Mouse (Mus musculus) hindbrain, embryonic 12.5 days (tissue): ENCODE measurements around the gene Nudt4. TPM values are rescaled to one million over a fixed set of nuclear protein-coding genes. Genes with fewer than 3 reads are reported as not detected.
A peak's percentile ranks its signal among the peaks of the same experiment; 100 is the strongest.

Source experiments
- ATAC-seq: fragments of 200-750 bp; cut with Nextera tagmentation; 2 replicates; pipeline ENCODE4 v1.8.0; 2017; ENCODE audit warnings: moderate TSS enrichment; ENCODE audit not compliant: low FRiP score
- H3K27ac ChIP-seq: fragments of 300-500 bp; sonication (generic); 2 replicates; pipeline ENCODE4 v1.5.1; 2016; ENCODE audit warnings: mild to moderate bottlenecking
- H3K27me3 ChIP-seq: fragments of 300-500 bp; sonication (generic); 2 replicates; pipeline ENCODE4 v1.6.1; 2016; ENCODE audit warnings: mild to moderate bottlenecking
- H3K36me3 ChIP-seq: fragments of 300-500 bp; sonication (generic); 2 replicates; pipeline ENCODE4 v1.6.1; 2016; ENCODE audit warnings: mild to moderate bottlenecking
- H3K4me1 ChIP-seq: fragments of 300-500 bp; sonication (generic); 2 replicates; pipeline ENCODE4 v1.6.1; 2016
- H3K4me2 ChIP-seq: fragments of 300-500 bp; sonication (generic); replicated peaks from 2 replicates; pipeline ENCODE4 v1.6.1; 2016; ENCODE audit warnings: mild to moderate bottlenecking
- H3K4me3 ChIP-seq: fragments of 300-500 bp; sonication (generic); 2 replicates; pipeline ENCODE4 v1.5.1; 2016; ENCODE audit warnings: mild to moderate bottlenecking
- H3K9ac ChIP-seq: fragments of 300-500 bp; sonication (generic); 2 replicates; pipeline ENCODE4 v1.6.1; 2016; ENCODE audit warnings: mild to moderate bottlenecking, moderate library complexity
- H3K9me3 ChIP-seq: fragments of 300-500 bp; sonication (generic); replicated peaks from 2 replicates; pipeline ENCODE4 v1.6.1; 2016; ENCODE audit warnings: mild to moderate bottlenecking
- WGBS: fragments of 180-500 bp; shearing (Covaris S2); methylation state at CpG from one replicate; pipeline ENCODE4 v1.1.7; 2016; 5-methylcytosine and 5-hydroxymethylcytosine counted together
- microRNA-seq: library from miRNA; unstranded; fragments of <30 nt; microRNA quantifications from one replicate; pipeline ENCODE4, GENCODE M21; 2017
- polyA plus RNA-seq: library from polyadenylated mRNA; unstranded; fragments of >200 nt; fragmentation: Nextera tagmentation; extraction: Ambion mirVana; gene quantifications from 2 replicates; pipeline ENCODE4 v1.2.1, GENCODE M21; 2016

The Nudt4 gene
- polyA plus RNA-seq, 1 experiment from 2014 or later, result 123 TPM

DNA sequence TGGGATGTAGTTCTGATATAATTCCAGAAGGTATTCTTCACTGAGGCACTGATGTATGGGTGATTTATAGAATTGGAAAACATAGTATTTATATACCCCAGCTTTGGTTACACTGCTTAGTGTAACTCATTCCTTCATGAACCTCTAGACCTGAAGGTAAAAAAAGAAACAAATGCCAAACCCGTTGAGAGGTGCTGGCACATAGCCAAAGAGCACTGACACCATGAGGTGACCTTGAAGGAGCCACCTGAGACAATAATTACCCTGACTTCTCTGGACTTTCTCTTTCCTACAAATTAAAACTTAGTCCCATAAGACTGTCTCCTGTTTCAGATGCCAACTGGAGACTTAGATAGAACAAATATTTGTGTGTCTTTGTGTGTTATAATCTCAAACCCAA is 59.6 kb downstream of the Nudt4 start:
- no peaks in the 10 kb centered on the region for H3K27me3 ChIP-seq
- H3K9me3 ChIP-seq, result no peaks in the 10 kb centered on the region
- no peak overlapping the region for H3K4me3 ChIP-seq
- H3K4me1 ChIP-seq, result peaks cover 9% of the 10 kb centered on the region
- no peak for ATAC-seq
- WGBS, result 62% methylated on average over 1 of the region's 1 CpGs
- H3K4me2 ChIP-seq, result no peak overlapping the region
- no peaks in the 10 kb centered on the region for H3K36me3 ChIP-seq
- H3K27ac ChIP-seq, result no peak overlapping the region
- H3K9ac ChIP-seq, result no peak overlapping the region

GRCm38 (mm10) chr10:95503443-95504235 is 60.3 kb downstream of the Nudt4 start:
- no peak overlapping the region for H3K4me3 ChIP-seq
- H3K36me3 ChIP-seq, result no peaks in the 10 kb centered on the region
- peaks cover 9% of the 10 kb centered on the region for H3K4me1 ChIP-seq
- no peaks in the 10 kb centered on the region for H3K27me3 ChIP-seq
- H3K9me3 ChIP-seq, result no peaks in the 10 kb centered on the region
- ATAC-seq, result no peak
- 86% methylated on average over 14 of the region's 14 CpGs for WGBS
- H3K9ac ChIP-seq, result no peak overlapping the region
- H3K27ac ChIP-seq, result no peak overlapping the region
- no peak overlapping the region for H3K4me2 ChIP-seq

- peak within 1 kb of the TSS; percentile 88 for H3K27ac ChIP-seq
- ATAC-seq, result peak; percentile 97
- WGBS, result under 1% methylated on average over 35 of the region's 35 CpGs
Observed at GRCm38 (mm10) chr10:95501463-95502081, 62.4 kb downstream of the Nudt4 start, which contains the start of gene Mrpl42. Mrpl42 (minus strand) TSS chr10:95501940.

GRCm38 (mm10) chr10:95501033-95501432 is 62.9 kb downstream of the Nudt4 start:
- peaks cover 9% of the 10 kb centered on the region for H3K4me1 ChIP-seq
- WGBS, result 4% methylated on average over 7 of the region's 7 CpGs
- ATAC-seq, result no peak
- peak overlapping the region; percentile 88 for H3K27ac ChIP-seq
- peak overlapping the region; percentile 65 for H3K4me2 ChIP-seq
- H3K27me3 ChIP-seq, result no peaks in the 10 kb centered on the region
- peaks cover 8% of the 10 kb centered on the region for H3K36me3 ChIP-seq
- H3K9me3 ChIP-seq, result no peaks in the 10 kb centered on the region
- peak overlapping the region; percentile 72 for H3K9ac ChIP-seq
- peak overlapping the region; percentile 76 for H3K4me3 ChIP-seq

More at GRCm38 (mm10) chr10:95501463-95502081, 62.4 kb downstream of the Nudt4 start, which contains the start of gene Mrpl42:
- peak within 1 kb of the TSS; percentile 65 for H3K4me2 ChIP-seq
- H3K9me3 ChIP-seq, result no peaks in the 10 kb centered on the region
- H3K4me3 ChIP-seq, result peak within 1 kb of the TSS; percentile 76
- H3K9ac ChIP-seq, result peak within 1 kb of the TSS; percentile 72
- no peaks in the 10 kb centered on the region for H3K27me3 ChIP-seq
- peaks cover 9% of the 10 kb centered on the region for H3K4me1 ChIP-seq
- peaks cover 8% of the 10 kb centered on the region for H3K36me3 ChIP-seq

Small RNA genes within 50 kb of the gene (microRNA-seq; reads per million reads assigned to microRNA genes)
- gene Mir3058, result 14.6 reads per million, percentile 26 among the genes with 10 or more reads in this experiment

Other genes with a start within 250 kb of the Nudt4 start
- gene Cradd, start 240.0 kb downstream of the Nudt4 start, polyA plus RNA-seq, result 12.0 and 12.4 TPM in 2 replicates
- gene Socs2, start 147.0 kb downstream of the Nudt4 start, polyA plus RNA-seq, result 82.8 and 85.0 TPM in 2 replicates
- 246 and 265 TPM in 2 replicates for gene Mrpl42, start 62.2 kb downstream of the Nudt4 start, polyA plus RNA-seq
- 367 and 390 TPM in 2 replicates for gene Ube2n, start 49.0 kb downstream of the Nudt4 start, polyA plus RNA-seq
- gene Anapc15-ps, start 109.3 kb upstream of the Nudt4 start, polyA plus RNA-seq, result not detected in 2 replicates